Mouse (Mus musculus) kidney, adult 11 months (tissue): ENCODE data around the gene Galnt18.

Source experiments
- DNase-seq: peaks from one replicate; pipeline ENCODE4 v3.0.0; 2022

The Galnt18 gene

DNA sequence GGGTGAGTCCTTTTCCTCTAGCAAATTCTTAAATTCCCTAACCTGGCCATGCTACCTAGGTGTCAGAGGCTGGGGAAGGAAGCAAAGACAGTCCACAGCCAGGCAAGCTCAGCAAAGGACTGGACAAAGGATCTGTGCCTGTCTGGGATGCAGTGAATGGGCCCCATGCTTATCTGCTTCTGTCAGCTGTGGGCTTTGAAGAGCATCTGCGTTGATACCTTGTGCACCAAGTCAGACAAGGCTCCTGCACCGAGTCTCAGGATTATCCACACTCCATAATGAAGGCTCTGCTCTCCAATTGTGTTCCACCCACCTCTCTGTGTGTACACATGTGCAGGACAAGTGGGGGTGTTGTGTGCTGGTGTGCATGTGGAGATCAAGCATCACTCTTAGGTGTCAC is 153.5 kb downstream of the Galnt18 start:
- no peak for DNase-seq

DNA sequence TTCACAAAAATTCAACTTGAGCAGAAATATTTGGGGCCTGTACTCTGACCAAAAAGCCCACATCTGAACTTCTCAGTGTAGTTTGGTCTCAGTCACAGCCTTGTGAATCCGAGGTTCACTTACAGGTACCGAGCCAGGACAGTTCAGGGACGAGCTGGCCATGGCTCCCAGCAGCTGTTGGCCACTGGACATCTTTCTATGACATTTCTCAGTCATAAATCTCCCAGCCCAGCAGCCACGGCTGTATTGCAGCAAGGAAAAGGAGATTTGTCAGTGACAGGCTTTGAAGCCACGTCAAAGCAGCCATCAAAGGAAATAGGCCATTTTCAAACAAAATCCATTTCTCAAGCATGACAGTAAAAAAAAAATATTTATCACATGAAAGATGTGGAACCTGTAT is 154.0 kb downstream of the Galnt18 start:
- no peak for DNase-seq

DNA sequence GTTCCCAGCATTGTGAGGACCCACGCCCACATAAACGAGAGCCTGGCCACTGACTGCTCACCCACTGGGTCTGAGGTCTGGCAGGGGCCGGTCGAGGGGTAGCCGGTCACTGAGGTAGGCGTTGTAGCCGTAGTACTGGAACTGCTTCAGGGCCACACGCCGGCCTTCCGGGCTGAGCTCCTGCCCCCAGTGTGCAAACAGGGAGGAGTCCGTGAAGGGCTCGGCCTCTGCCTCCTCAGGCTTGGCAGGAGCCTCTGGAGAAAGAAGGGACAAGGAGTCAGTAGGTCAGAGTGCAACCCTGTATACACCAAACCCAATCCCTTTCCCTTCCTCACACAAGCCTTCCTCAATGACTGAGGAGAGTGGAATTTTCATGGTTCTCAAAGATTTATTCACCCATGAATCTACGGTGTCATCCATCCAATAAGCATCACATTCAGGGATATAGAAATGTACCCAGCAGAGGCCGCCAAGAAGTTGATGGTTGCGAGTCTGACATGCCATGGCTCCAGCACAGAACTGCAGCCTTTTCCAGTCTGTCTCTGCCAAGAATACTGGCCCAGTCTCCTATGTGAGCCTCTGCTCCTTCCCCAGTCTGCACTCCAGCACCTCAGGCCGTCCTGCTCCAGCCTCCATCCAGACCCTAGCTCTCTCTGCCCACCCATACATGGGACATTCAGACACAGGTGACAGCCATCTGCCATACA is 163.4 kb downstream of the Galnt18 start:
- DNase-seq, result peak; percentile 69

DNA sequence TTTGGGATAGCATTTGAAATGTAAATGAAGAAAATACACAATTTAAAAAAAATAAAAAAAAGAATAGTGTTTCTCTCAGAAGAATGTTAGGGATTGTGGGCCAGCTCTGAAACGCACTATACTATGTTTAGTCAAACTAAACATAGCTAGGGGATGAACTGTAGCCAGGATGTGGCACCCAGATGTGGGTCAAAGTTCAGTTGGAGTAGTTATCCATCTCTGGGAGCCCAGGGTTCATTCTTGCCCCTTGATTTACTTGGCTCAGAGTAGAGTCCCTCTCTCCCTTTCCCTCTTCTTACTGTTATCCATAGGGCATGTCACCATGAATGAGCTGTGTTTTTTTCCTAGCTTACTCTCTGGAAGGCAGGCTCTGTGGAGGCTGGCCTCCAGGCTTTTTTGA is 165.3 kb downstream of the Galnt18 start:
- peak; percentile 24 for DNase-seq

DNA sequence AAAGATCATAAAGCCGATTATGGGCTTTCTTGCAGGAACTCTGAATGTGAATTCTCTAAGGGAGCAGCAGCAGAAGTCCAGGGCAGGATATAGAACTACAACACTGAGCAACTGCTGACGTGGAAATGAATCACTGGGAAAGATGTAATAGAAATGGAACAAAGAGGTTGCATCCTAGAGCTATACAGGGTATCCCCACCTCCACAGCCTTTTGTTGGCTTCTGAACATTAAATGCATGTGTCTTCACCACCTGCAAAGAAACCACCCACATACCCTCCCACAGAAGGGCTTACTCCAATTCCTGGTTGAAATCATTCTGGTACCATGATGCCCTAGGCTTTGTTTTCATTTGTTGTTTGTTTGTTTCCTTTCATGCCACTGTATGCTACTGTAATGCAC is 172.3 kb downstream of the Galnt18 start:
- DNase-seq, result no peak

DNA sequence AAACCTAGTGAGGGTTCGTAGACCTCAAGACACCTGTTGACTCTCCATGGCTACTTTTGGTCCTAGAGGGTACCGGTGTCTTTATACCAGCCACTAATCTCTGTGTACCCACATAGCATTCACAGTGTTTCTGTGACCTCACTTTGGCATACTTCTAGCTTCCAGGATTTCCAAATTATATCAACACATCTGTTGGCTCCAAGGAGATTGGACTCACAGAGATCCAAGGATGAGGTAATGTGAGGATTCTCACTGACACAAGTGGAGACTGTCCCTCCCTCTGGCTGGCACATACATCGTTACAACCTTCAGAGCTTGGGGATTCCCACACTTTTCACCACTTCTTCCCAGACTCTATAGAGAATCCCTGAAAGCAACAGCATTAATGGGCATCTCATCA is 173.7 kb downstream of the Galnt18 start:
- DNase-seq, result no peak

DNA sequence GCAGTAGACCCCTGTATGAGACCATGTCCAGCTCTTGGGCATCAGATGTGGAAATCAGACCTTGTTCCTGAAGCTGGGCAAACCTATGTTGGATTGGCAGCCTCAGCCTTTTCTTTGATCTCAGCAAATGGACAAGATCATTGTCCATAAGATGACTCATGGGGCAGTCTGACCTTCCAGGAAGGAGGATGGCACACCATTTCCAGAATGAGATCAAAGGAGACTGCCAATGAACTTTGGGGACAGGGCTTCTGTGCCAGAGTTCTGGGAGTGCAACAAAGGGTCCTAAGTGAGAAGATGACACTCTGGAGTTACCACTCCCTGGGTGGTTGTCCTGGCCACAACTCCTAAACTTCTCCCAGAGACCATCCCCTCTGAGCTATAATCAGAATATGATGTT is 174.1 kb downstream of the Galnt18 start:
- no peak for DNase-seq

DNA sequence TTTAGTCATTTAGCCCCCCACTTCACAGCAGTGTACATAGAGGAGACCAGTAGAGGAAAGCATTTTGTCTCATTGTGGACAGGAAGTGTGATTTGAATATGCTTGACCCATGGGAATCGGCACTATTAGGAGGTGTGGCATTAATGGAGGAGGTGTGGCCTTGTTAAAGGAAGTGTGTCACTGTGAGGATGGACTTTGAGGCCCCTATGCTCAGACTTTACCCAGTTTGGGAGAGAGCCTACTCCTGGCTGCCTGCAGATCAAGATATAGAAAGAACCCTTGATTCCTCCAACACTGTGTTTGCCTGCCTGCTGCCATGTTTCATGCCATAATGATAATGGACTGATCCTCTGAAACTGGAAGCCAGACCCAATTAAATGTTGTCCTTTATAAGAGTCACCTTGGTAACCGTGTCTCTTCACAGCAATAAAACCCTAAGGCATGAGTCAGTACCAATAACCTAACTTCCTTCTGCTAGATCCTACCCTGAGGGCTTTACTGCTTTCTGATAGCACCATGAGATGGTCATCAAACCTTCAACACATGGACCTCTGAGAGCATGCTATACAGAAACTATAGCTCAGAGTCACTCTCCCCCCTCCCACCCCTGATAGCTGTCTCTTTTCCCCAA is 175.1 kb downstream of the Galnt18 start:
- DNase-seq, result no peak

DNA sequence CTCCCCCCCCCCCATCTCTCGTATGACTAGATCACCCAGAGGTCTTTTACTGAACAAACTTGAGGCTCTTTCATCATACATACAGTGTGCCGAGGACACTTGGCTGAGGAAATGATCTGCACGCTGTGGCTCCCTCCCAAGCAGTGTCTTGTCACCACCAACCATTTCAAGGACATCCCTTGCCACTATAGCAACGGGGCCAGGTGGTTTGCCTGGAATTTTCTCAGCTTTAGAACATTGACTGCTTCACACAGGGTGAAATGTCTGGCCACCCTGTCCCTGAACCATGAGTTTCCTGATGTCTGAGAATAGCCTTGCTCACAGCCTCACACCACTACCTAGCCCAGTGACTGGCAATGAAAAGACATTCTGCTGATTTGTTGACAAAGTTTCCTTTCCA is 176.6 kb downstream of the Galnt18 start:
- no peak for DNase-seq

DNA sequence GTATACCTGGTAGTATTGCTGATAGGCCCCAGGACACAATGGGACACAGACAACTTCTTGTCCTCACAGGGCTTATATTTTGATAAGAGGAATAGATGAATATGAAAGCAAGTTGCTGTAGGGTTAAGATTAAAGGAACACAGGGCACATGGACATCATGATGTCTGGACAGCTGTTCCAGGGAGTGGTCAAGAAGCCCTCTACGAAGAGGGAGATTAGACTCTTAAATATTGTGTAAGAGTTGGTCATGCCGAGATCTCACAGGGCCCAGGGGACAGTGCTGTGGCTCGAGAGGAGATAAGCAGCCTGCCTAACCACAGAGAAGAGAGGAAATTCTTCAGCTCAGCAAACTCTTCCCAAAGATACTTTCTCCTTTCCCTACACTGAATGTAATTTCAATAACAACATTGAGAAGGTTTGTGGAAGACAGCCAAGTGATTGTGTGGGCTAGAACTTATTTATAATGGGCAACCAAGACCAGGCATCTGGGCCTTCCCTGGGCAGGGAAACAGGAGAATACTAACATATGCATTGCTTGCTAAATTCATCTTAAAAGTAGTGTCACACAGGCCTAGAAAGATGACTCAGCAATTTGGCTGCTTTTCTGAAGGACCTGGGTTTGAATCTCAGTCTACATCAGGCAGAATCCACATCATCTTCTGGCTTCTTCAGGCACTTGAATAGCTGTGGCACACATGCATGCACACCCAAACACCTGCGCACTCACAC is 178.3 kb downstream of the Galnt18 start:
- DNase-seq, result no peak

DNA sequence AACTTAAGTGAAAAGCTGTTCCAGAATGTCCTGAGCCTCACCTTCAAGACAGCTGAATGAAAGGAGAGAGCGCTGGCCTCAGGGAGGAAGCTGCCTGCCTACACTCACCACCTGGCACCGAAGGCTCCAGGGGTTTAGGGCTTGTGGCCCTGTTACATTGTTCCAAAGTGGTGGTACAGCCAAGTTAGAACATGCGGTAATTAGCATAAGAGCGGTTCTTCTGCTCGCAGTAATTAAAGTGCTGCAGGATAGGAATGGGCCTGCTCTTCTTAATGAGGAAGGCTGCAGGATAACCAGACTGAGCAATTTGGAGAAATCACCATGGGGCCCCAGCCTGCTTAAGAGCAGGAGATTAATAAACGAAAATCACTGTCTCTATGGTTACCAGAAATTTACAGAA is 179.0 kb downstream of the Galnt18 start:
- DNase-seq, result no peak

DNA sequence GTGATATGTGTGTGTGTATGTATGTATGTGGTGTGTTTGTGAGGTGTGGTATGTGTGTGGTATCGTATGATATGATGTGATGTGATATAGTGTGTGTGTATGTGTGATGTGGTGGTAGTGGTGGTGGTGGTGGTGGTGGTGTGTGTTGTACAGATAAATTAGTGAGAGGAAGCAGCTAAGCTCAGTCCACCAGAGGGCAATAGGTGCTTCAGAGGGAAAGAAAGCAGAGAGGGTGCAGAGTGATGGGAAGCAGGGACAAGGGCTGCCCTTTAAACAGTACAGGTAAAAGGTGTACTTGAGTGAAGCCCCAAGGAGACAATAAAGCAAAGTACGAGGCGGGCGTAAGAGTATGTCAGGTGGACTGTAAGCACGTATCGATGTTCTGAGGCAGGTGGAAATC is 186.1 kb downstream of the Galnt18 start:
- DNase-seq, result no peak

DNA sequence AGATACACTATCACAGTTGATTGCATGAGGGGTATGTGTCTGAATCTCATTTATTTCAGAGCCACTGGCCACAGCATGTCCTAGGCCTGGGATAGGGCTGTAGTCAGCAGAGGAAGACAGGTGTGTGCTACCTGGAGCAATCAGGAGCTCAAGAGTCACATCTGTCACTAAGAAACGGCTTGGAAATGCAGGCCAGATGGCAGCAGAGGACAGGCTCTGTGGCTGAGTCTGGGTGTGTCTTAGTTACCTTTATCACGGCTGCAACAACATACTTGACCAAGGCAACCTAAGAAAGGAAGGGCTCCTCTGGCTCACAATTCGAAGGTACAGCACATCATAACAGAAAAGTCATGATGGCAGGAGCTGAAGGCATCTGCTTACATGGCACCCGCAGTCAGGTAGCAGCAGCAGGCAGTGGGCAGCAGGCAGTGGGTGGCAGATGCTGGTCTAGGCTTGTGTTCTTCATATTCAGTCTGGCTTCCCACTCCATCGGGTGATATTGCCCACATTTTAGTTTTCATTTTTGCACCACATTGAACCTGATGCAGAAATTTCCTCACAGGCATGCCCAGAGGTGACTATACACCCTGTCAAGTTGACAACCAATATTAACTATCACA is 190.2 kb downstream of the Galnt18 start:
- DNase-seq, result no peak

DNA sequence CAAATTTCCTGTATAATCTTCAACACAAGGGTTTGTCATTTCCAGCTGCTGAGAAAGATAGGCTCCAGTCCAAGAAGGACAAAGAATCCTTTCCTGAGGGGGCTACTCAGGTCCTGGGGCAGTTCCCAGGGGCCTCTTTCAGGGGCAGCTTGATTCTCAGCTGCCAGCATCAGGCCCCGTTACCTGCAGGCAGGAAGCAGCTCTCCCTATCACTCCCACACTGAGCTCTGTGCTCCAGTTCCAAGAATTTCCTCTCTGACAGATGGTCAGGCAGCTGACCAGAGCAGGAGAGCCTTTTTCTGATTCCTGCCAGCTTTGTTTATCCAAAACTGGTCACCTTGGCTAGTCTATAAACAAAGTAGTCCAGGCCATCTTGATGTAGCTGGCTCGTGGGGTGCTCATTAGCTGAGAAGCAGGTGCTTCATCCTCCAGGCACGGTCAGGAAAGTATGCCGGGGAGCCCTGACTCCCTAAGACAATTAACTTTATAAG is 191.4 kb downstream of the Galnt18 start:
- no peak for DNase-seq

DNA sequence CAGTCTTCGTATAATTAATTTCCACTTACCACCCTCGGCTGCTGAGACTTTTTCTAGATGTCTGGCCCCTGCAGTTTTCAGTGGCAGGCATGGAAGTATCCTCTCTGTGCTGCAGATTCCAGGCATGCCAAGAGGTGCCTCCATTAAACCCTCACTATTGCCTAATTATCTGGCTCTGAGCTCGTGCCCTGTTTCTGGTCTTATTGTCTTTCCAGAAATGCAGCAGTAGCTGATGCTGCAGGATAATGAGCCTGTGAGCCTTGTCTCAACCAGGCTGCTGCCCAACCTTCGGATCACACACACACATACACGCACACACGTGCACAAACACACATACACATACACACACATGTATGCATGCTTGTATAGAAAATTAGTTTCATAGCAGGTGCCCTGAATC is 199.2 kb downstream of the Galnt18 start:
- no peak for DNase-seq

DNA sequence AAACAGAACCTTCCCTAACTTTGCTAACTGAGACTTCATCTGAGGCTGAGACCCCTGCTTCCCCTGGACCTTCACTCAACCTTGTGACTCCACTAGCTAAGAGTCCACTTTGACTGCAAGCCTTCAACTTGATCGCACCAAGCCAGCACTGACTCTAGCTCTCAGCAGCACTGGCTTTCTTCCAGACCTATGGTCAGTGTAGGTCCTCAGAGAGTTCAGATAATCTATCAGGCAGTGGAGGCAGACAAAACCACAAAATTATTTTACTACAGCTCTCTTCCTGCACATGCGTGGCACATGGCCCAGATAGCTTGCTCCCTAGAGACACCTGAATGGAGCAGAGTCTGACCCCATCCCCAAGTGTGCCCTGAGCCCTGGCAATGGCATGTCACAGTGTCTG is 204.7 kb downstream of the Galnt18 start:
- no peak for DNase-seq

DNA sequence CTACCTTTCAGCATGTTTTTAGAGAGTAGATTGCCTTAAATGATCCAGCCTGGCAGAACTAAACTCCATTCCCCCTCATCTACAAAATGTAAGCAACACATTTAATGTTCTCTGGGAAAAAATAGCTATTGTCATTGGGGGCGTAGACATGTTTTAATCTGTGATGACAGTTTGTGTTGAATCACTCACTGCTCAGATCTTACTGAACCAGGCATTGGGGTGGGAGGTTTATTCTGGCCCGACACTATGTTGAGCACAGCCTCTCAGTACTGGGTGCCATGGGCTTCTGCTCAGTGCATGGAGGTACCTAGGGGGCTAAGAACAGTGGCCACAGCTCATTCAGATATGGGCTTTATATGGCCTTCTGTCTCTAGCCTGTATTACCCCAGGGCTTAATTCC is 207.4 kb downstream of the Galnt18 start:
- DNase-seq, result no peak

DNA sequence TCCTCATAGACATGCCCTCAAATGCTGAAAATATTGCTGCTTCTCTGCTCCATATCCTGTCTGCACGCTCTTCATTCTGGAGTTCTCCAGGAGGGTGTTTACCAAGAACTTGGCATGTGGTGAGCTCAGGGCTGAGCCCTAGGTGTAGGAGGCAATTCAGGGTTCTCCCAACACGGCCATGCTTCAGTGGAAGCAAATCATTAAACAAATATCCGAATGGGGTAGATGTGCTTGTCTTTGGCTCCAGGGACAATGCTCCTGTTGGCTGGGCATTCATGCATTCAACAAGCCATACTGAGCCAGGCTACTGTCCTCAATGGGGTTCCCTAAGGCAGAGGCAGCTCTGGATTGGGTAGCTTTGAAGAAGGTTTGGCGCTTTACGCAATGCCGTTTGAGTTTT is 212.9 kb downstream of the Galnt18 start:
- peak; percentile 21 for DNase-seq

DNA sequence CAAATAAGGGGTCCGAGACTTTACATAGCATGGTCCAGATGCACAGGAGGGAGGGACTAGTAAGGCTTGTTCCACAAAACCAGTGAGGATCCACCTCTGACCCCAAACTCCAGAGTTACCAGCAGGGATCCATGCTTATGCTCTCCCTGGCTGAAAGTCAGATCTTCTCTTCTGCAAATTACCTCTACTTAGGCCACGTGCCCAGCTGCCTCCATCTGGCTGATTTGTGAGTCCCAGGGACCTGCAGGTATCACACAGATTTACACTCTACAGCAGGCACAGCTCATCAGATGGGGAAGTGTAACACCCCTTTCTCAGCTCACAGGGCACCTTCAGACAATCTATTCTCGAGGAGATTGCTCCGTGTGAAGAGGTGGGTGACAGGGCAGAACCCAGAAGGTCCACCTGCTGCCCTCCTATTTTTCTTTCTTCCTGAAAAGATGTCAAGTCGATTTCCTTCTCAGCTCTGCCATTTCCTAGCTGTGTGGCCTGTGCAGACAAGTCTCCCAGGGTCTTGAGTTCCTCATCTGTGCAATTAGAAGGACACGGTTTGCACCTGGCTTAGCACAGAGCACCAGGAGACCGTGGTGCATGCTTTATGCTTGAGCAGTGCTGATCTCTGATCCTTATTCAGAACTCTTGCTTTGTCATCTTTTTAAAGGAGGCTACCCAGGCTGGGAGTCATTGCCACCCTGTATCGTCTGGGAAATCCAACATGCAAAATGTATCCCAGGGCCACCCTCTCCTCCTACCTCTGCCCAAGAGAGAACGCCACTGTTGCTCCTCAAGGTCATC is 216.3 kb downstream of the Galnt18 start:
- DNase-seq, result no peak

DNA sequence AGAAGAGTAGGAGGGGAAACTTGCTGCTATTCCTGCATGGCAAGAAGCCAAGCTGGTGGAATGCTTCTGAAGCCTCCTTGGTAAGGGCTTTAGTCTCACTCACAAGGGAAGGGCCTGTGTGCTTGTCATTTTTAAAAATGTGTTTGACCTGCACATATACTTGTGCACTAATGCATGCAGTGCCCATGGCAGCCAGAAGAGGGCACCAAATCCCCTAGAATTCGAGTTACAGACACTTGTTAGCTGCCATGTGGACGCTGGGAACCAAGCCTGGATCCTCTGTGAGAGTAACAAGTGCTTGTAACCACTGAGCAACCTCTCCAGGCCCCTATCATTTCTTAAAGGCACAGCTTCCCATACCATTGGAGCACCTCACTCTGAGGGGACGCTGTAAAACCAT is 219.7 kb downstream of the Galnt18 start:
- no peak for DNase-seq

DNA sequence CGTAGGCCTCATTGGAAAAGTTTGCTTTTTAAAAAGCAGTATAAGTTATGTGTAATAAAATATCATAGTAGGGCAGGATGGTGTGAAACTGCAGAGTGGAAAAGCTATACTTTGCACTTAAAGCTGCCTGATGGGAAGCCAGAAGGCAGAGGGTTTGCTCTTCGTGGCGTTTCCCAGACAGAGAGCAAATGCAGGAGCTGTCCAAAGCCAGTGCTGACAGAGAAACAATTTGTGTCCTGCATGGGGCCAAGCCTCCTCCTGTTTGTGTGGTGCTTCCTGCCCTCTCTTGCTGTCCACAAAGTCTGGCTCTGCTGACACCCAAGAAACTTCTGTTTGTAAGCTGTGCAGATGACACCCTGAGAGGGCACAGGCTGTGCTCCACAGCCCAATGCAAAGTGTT is 220.8 kb downstream of the Galnt18 start:
- no peak for DNase-seq

DNA sequence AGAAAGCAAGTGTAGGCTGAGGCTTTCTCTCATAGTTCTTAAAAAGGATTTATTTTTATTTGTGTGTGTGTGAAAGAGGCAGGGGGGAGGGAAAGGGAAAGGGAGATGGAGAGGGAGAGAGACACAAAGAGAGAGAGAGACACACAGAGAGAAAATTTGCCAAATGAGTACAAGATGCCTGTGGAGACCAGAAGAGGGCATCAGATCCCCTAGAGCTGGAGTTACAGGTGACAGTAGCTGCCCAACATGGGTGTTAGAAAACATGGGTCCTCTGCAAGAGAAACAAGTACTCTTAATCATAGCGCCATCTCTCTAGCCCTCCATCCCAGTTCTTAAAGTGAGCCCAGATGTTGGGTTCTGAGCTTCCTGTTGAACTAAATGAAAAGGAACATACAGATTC is 228.8 kb downstream of the Galnt18 start:
- no peak for DNase-seq

DNA sequence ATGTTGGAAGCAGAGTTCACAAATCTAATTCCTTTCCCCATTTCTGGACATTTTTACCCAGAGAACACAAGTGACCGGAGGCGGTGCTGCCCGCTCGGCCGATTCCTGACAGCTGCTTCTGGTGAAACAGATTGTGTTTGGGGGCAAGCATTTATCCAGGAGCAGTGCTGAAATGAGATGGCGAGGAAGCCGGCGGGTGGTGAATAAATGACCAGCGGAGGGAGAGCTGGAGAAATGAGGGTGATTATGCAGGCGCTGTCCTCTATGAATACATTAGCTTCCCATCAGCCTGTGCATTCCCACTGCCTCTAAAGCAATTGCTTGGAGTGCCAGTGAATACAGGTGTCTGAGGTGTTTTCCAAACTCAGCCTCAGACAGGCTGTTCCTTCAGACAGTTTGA is 232.7 kb downstream of the Galnt18 start:
- DNase-seq, result peak; percentile 38
